In genomic region chr19:46467051-46467503, GRCm38 (mm10) we compare ENCODE assay signal across 17 mouse cellular contexts. TPM values are rescaled to one million over a fixed set of nuclear protein-coding genes. Genes with fewer than 3 reads are reported as not detected.
DNase-seq lines count a peak whose midpoint lies in the region; ATAC-seq lines count a peak whose summit lies in the region.
"Had no signal": no experiment of that assay in that cellular context is flagged by ENCODE, and none has a peak within 500 bp of the region (broad histone marks: within the 10 kb centered on the region; RNA-seq: fewer than 3 reads in every experiment).

No protein-coding gene starts in this region.

- peak overlapping the region; percentile 22; the same call in 1 of the 2 replicates for H3K27ac ChIP-seq in lung, embryonic 15.5 days
- H3K27ac ChIP-seq: forebrain, embryonic 15.5 days; gastrocnemius, adult 2 months; limb, embryonic 13.5 days; midbrain, embryonic 12.5 days had no signal

- H3K9me3 ChIP-seq in lung, embryonic 15.5 days = no peaks in the 10 kb centered on the region
- H3K9me3 ChIP-seq: forebrain, embryonic 15.5 days; limb, embryonic 13.5 days; midbrain, embryonic 12.5 days had no signal

- no peak for ATAC-seq in lung, embryonic 15.5 days (ENCODE audit: borderline replicate concordance, extremely low read depth, low FRiP score, low TSS enrichment)
- ATAC-seq in megakaryocyte progenitor cell, adult 5-6 weeks (replicated peaks; ENCODE audit: poor library complexity) = peak; percentile 84
- ATAC-seq: forebrain, embryonic 15.5 days had no signal

- H3K4me2 ChIP-seq in lung, embryonic 15.5 days = no peak overlapping the region
- H3K4me2 ChIP-seq: forebrain, embryonic 15.5 days; limb, embryonic 13.5 days; midbrain, embryonic 12.5 days had no signal

- WGBS in lung, embryonic 15.5 days = 60% methylated on average over 3 of the region's 3 CpGs

- no peak for DNase-seq in lung, adult 18-20 months
- peak; percentile 71 for DNase-seq in CD4-positive helper T cell, adult 2 months (ENCODE audit: low read depth, low spot score)
- peak; percentile 39 for DNase-seq in T-cell, adult 2 months (ENCODE audit: low spot score)
- DNase-seq in layer of hippocampus, adult 9-11 months = no peak
- DNase-seq in layer of hippocampus, postnatal 36 days = no peak
- DNase-seq: cerebellum, adult 2 months; gastrocnemius, adult 2 months; heart, postnatal 36 days; kidney, adult 18-20 months; kidney, postnatal 4 days; lung, postnatal 14 days; right cerebral cortex, postnatal 25 days had no signal

- peaks cover 19% of the 10 kb centered on the region for H3K4me1 ChIP-seq in lung, embryonic 15.5 days

- H3K27me3 ChIP-seq in lung, embryonic 15.5 days = no peaks in the 10 kb centered on the region
- H3K27me3 ChIP-seq: forebrain, embryonic 15.5 days; limb, embryonic 13.5 days; midbrain, embryonic 12.5 days had no signal

- H3K9ac ChIP-seq in lung, embryonic 15.5 days = no peak overlapping the region
- H3K9ac ChIP-seq: forebrain, embryonic 15.5 days; limb, embryonic 13.5 days; midbrain, embryonic 12.5 days had no signal

- no peak overlapping the region for H3K4me3 ChIP-seq in lung, embryonic 15.5 days
- H3K4me3 ChIP-seq: forebrain, embryonic 15.5 days; gastrocnemius, adult 2 months; limb, embryonic 13.5 days; midbrain, embryonic 12.5 days had no signal

- peaks cover 11% of the 10 kb centered on the region; the same call in 1 of the 2 replicates for H3K36me3 ChIP-seq in lung, embryonic 15.5 days

RNA-seq across cellular contexts. Expression of gene Trim8, which starts 34.4 kb away (rescaled TPM):
- polyA plus RNA-seq in lung, embryonic 15.5 days (2015; fragmentation: Nextera tagmentation; extraction: Ambion mirVana) = 22.2 and 27.8 TPM in 2 replicates
- total RNA-seq in megakaryocyte progenitor cell, adult 5-6 weeks (2015) = 9.7 and 18.0 TPM in 2 replicates
- total RNA-seq in megakaryocyte progenitor cell, adult 5-6 weeks (2017) = 12.8 and 12.9 TPM in 2 replicates
- 100 to 1,000 TPM; 105 TPM for total RNA-seq in layer of hippocampus, postnatal 36 days (2021)

Comparison
In these comparisons a context has a peak if more than half of its experiments do, and no peak if none do; other contexts are left out.
1. DNase-seq: peak in CD4-positive helper T cell, adult 2 months (single experiment) and T-cell, adult 2 months (single experiment); none in lung, adult 18-20 months (0 of 2), layer of hippocampus, adult 9-11 months (single experiment) and layer of hippocampus, postnatal 36 days (0 of 2).
2. RNA of gene Trim8, which starts 34.4 kb away (total RNA-seq): 105 TPM in layer of hippocampus, postnatal 36 days; 9.7 to 18.0 TPM in megakaryocyte progenitor cell, adult 5-6 weeks; every median in the first group is over 4 times any median in the second.